Mouse (Mus musculus) kidney, adult 2 months (tissue): ENCODE measurements around the gene Adh6a. TPM values are rescaled to one million over a fixed set of nuclear protein-coding genes. Genes with fewer than 3 reads are reported as not detected.

Experiments used
- DNase-seq: peaks from one replicate; pipeline ENCODE4 v3.0.0; 2021
- H3K27ac ChIP-seq: fragments of 200-500 bp; 2 replicates; pipeline ENCODE4 v1.5.1; 2012; ENCODE audit warnings: low read depth, low read length, control low read depth, inconsistent platforms; ENCODE audit not compliant: insufficient read depth
- H3K27me3 ChIP-seq: fragments of 200-500 bp; replicated peaks from 2 replicates; pipeline ENCODE4 v1.6.1; 2012; ENCODE audit warnings: mild to moderate bottlenecking, moderate library complexity, low read length, inconsistent platforms; ENCODE audit not compliant: control insufficient read depth, insufficient read depth
- H3K36me3 ChIP-seq: fragments of 200-500 bp; 2 replicates; pipeline ENCODE4 v1.6.1; 2012; ENCODE audit warnings: mild to moderate bottlenecking, moderate library complexity, low read length, inconsistent platforms; ENCODE audit not compliant: control insufficient read depth, insufficient read depth
- H3K4me1 ChIP-seq: fragments of 200-500 bp; 2 replicates; pipeline ENCODE4 v1.6.1; 2011; ENCODE audit warnings: low read length; ENCODE audit not compliant: control insufficient read depth, insufficient read depth
- H3K4me3 ChIP-seq: fragments of 200-500 bp; 2 replicates; pipeline ENCODE4 v1.5.1; 2011; ENCODE audit warnings: mild to moderate bottlenecking, low read depth, low read length, control low read depth; ENCODE audit not compliant: insufficient read depth
- CTCF ChIP-seq: fragments of 200-500 bp; conservative IDR thresholded peaks from 2 replicates; pipeline ENCODE4 v1.5.1; 2011; ENCODE audit warnings: low read depth, mild to moderate bottlenecking, control low read depth, low read length, moderate library complexity, mixed read lengths; ENCODE audit not compliant: insufficient read depth, insufficient read length
- POLR2A ChIP-seq: fragments of 200-500 bp; IDR thresholded peaks from one replicate; pipeline ENCODE4 v1.6.1; 2011; ENCODE audit warnings: low read depth, low read length, control low read depth
- WGBS: fragments of 180-500 bp; shearing (Covaris S2); methylation state at CpG from one replicate; pipeline ENCODE4 v1.1.7; 2018; 5-methylcytosine and 5-hydroxymethylcytosine counted together
- polyA plus RNA-seq: library from polyadenylated mRNA; depleted of rRNA; stranded (reverse); fragments of >200 nt; gene quantifications from 2 replicates; pipeline ENCODE4 v1.2.3, GENCODE M21; 2012

Gene Adh6a
- polyA plus RNA-seq, 1 experiment, result 0.23 TPM

DNA sequence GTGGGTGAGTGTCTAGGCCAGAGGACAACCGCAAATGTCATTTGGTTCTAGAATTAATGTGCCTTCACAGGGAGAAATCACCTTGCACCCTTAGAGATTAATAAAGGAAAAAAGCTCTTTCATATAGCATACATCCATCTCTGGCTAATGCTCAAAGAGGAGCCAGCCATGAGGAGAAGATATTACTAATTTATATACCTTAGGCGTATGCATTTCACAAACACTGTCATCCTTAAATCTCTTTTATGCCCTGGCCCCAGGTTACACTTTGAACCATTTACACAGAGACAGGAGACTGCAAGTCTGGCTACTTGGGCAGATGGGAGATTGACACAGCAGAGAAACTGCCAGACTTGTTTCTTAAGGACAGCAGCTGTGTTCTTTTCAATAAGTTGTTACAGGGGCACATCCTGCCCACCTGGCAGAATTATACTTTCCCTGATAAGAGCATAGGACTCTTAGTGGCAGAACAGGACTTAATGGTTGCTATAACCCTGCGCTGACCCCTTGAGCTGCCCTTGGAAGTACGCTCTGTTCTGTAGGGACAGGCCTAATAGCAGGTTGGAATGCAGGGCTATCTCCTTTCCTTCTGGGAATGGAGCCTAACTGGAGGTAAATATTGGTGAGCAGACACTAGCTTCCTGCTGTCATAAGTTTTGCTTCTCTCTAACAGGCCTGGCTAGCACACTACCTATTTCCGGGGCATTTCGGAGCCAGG is 9.2 kb upstream of the Adh6a start:
- TF ChIP-seq CTCF (no peak), POLR2A (no peak)
- peak overlapping the region; percentile 44; the same call in 1 of the 2 replicates for H3K27ac ChIP-seq
- WGBS, result 72% methylated on average over 6 of the region's 6 CpGs

DNA sequence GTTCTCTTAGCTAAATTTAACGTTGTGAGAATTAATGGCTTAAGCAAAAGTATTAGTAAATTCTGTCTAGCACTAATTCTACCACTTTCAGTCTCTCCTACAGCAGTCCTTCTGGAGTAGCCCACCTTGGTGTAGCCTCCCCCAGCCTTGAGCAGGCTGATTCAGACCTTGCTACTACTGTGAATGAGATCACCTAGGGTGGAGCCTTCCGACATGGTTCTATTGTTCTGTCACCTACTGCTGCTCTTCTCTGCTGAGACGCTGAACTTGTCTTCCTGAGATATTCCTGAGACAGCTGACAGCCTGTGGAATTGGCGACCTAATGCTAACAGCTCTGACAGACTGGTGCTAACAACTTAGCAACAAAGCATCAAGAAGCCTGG is 8.6 kb upstream of the Adh6a start:
- Histone ChIP-seq H3K27me3 (no peaks in the 10 kb centered on the region), H3K36me3 (no peaks in the 10 kb centered on the region), H3K4me3 (no peak overlapping the region), H3K27ac (no peak overlapping the region), H3K4me1 (peaks cover 16% of the 10 kb centered on the region; the same call in 1 of the 2 replicates)
- TF ChIP-seq POLR2A (no peak), CTCF (no peak)
- DNase-seq, result no peak
- WGBS, result 57% methylated on average over 4 of the region's 4 CpGs

More for the DNA sequence above, 9.2 kb upstream of the Adh6a start:
- H3K4me3 ChIP-seq, result no peak overlapping the region
- DNase-seq, result no peak
- H3K4me1 ChIP-seq, result peaks cover 16% of the 10 kb centered on the region; the same call in 1 of the 2 replicates
- H3K36me3 ChIP-seq, result no peaks in the 10 kb centered on the region
- H3K27me3 ChIP-seq, result no peaks in the 10 kb centered on the region

DNA sequence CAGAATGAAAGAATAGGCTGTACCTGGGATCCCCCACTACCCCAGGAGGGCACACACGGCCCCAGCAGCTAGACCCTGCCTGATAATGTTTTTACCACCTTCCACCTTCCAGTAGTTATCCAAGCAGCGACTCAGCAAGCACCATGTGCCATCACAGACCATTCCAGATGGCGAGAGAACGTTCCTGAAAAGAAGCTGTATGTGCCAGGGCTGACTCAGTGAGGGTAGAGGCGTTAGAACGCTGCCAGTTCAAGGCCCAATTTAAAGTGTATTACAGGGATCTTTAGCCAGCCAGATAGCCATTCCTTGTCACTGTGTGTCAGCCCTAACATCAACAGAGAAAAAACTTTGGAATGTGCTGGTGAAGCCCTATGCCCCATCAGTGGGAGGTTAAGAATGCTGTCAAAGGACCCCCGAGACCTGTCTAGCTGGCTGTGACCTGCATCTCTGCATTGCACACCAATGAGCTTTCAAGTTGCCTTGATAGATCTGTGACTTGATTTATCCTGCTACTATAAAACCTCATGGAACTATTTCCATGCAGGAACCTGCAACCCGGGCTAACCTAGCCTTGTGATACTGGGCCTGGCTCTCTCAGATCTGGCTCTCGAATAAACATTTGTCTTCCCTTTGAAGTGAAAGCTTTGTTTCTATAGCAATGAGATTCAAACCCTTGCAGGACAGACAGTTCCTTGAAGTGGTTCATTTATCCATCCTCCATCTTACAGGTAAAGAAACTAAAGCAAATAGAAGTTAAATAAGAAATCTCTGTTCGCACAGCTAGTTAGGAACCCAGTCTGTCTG is 7.4 kb upstream of the Adh6a start:
- TF ChIP-seq POLR2A, result no peak
- TF ChIP-seq CTCF, result no peak

DNA sequence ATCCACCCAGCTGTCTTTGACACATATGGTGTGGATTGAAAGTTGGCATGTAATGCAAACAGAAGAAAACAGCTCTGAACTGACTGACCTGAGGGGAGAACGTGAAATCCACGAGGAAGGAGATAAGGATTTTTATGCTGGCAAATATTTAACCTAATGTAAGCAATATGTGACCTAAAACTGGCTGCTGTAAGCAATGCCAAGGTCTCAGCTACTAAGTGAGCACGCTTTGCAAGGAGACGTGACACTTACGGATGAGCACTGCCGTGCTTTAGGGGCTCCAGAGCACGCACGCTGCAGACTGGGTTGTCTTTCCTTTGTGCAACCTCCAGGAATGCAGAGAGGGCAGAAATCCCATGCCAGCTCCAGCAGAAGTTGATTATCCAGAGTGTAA is 6.8 kb upstream of the Adh6a start:
- Histone ChIP-seq H3K36me3 (no peaks in the 10 kb centered on the region), H3K4me3 (no peak overlapping the region), H3K27me3 (no peaks in the 10 kb centered on the region), H3K4me1 (peaks cover 14% of the 10 kb centered on the region; the same call in 1 of the 2 replicates), H3K27ac (no peak overlapping the region)
- TF ChIP-seq CTCF (no peak), POLR2A (no peak)
- 31% methylated on average over 8 of the region's 8 CpGs for WGBS
- no peak for DNase-seq

More for the DNA sequence above, 7.4 kb upstream of the Adh6a start:
- Histone ChIP-seq H3K4me1 (peaks cover 14% of the 10 kb centered on the region; the same call in 1 of the 2 replicates), H3K4me3 (no peak overlapping the region), H3K27me3 (no peaks in the 10 kb centered on the region), H3K27ac (no peak overlapping the region), H3K36me3 (no peaks in the 10 kb centered on the region)
- WGBS, result 84% methylated on average over 10 of the region's 10 CpGs
- DNase-seq, result no peak

DNA sequence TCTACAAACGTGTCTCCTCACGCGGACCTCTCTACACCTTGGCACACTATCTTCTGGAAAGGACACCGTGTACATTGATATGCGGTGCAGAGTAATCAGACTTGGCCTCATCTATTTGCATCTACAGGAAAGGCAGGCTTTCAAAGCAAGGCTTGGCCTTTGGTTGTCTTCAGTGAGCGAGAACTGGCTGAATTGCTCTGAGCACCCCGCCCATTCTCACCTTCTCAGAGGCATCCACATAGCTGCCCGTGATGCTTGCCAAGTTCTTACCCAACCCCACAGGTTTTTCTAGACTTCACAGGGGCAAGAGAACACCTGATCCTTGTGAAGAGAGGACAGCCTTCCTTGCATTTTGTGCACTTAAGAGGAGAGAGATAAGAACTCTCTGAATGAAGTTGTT is 3.2 kb upstream of the Adh6a start:
- Histone ChIP-seq H3K36me3 (no peaks in the 10 kb centered on the region), H3K4me1 (0 out of 2 replicates have a peak, but pooled peaks cover 4% of the 10 kb centered on the region), H3K27ac (no peak overlapping the region), H3K4me3 (no peak overlapping the region), H3K27me3 (no peaks in the 10 kb centered on the region)
- TF ChIP-seq CTCF (no peak), POLR2A (no peak)
- 88% methylated on average over 8 of the region's 8 CpGs for WGBS
- no peak for DNase-seq

DNA sequence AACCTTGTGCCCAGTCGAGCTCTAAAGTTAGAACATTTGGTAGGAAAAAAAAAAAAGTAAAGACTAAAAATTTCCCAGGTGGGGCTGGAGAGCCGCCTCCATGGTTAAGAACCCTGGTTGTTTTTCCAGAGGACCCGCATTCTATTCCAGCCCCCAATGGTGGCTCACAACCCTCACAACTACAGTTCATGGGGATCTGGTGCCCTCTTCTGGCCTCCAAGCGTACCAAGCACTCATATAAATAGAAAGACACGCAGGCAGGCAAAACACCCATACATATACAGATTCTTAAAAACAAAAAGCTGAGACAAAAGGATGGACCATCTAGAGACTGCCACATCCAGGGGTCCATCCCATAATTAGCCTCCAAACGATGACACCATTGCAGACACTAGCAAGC is 2.1 kb upstream of the Adh6a start:
- Histone ChIP-seq H3K4me3 (no peak overlapping the region), H3K4me1 (0 out of 2 replicates have a peak, but pooled peaks cover 4% of the 10 kb centered on the region), H3K27ac (no peak overlapping the region), H3K27me3 (no peaks in the 10 kb centered on the region), H3K36me3 (no peaks in the 10 kb centered on the region)
- 89% methylated on average over 6 of the region's 6 CpGs for WGBS
- TF ChIP-seq CTCF, result peak; percentile 69
- no peak for TF ChIP-seq POLR2A
- DNase-seq, result no peak

DNA sequence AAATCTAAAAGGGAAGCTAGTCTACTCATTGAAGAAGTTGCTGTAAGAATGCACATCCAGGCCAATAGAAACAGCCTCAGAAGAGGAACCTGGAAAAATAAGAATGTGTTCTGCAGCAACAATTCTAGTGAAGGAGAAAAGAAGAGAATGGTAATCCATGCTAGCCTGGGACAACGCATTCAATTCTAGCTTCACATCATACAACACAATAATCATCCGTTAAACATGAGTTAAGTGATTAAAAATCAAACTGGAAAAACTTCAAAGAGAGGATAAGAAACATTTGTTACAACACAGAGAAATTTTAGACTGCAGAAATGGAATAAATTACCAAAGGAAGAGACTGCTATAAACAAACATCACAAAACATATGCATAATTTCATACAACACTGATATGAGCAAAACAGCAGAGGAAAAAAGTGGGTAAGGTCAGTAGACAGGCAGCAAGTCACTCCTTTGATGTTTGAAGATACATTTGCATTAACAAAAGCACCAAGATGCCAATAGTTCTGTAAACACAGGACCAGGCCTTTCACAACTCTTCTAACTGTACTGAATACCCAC is 3.9 kb downstream of the Adh6a start:
- no peaks in the 10 kb centered on the region for H3K27me3 ChIP-seq
- DNase-seq, result no peak
- WGBS, result 82% methylated on average over 2 of the region's 2 CpGs

More for the DNA sequence above, 3.9 kb downstream of the Adh6a start:
- Histone ChIP-seq H3K4me3 (no peak overlapping the region), H3K27ac (no peak overlapping the region), H3K4me1 (no peaks in the 10 kb centered on the region), H3K36me3 (no peaks in the 10 kb centered on the region)
- no peak for TF ChIP-seq POLR2A
- TF ChIP-seq CTCF, result no peak
